8 mouse cellular contexts compared by ENCODE assay signal in genomic region chr7:90457517-90457916, GRCm38 (mm10). TPM values are rescaled to one million over a fixed set of nuclear protein-coding genes. Genes with fewer than 3 reads are reported as not detected.
DNase-seq lines count a peak whose midpoint lies in the region; ATAC-seq lines count a peak whose summit lies in the region.

No protein-coding gene starts in this region.

- H3K4me1 ChIP-seq in embryonic facial prominence, embryonic 15.5 days = peaks cover 13% of the 10 kb centered on the region; the same call in 1 of the 2 replicates

- no peaks in the 10 kb centered on the region for H3K9me3 ChIP-seq in embryonic facial prominence, embryonic 15.5 days (replicated peaks)

- peaks cover 10% of the 10 kb centered on the region; the same call in 1 of the 2 replicates for H3K36me3 ChIP-seq in embryonic facial prominence, embryonic 15.5 days

- H3K4me2 ChIP-seq in embryonic facial prominence, embryonic 15.5 days (replicated peaks) = peak overlapping the region; percentile 59

- peak overlapping the region; percentile 67 for H3K4me3 ChIP-seq in embryonic facial prominence, embryonic 15.5 days (replicated peaks)

- intact Hi-C loops in left cerebral cortex, postnatal 14 days (cut with DNase I) = no loop called here

- 0 out of 2 replicates have a peak, but pooled peaks have one; percentile 5 for ATAC-seq in cerebellum, adult (ENCODE audit: insufficient number of reproducible peaks, low FRiP score, low TSS enrichment)
- ATAC-seq in embryonic facial prominence, embryonic 15.5 days (ENCODE audit: insufficient number of reproducible peaks, low FRiP score, low TSS enrichment, low read depth) = peak; percentile 63; the same call in 1 of the 2 replicates
- peak; percentile 23 for ATAC-seq in inflammation-experienced regulatory T-cells, adult 6 months
- peak; percentile 19; the same call in 1 of the 2 replicates for ATAC-seq in megakaryocyte progenitor cell, adult 5-6 weeks (replicated peaks; ENCODE audit: poor library complexity)

- 2% methylated on average over 10 of the region's 10 CpGs for whole genome bisulfite sequencing in embryonic facial prominence, embryonic 15.5 days

- H3K27ac ChIP-seq in embryonic facial prominence, embryonic 15.5 days (replicated peaks) = peak overlapping the region; percentile 95

- no peak for DNase-seq in cerebellum, adult 9-11 months
- DNase-seq in CD4-positive, CD25-positive, alpha-beta regulatory T cell, adult 2 months (ENCODE audit: low read depth, low spot score) = peak; percentile 31
- no peak for DNase-seq in left cerebral cortex, postnatal 14 days (ENCODE audit: low spot score in 2 of 2)
- no peak for DNase-seq in urinary bladder, postnatal 14 days (ENCODE audit: low spot score)

- no peaks in the 10 kb centered on the region for H3K27me3 ChIP-seq in embryonic facial prominence, embryonic 15.5 days

- H3K9ac ChIP-seq in embryonic facial prominence, embryonic 15.5 days = peak overlapping the region; percentile 57

RNA-seq across cellular contexts. Expression of gene Tmem126a, which starts 0.5 kb away (rescaled TPM):
- 84.9 and 87.6 TPM in 2 replicates for polyA plus RNA-seq in embryonic facial prominence, embryonic 15.5 days (2015; fragmentation: Nextera tagmentation; extraction: Ambion mirVana)
- 100 to 1,000 TPM in 1 of 3 experiments, 10 to 100 TPM in 2; 72.3 to 107 (median 85.5) TPM for polyA plus RNA-seq in inflammation-experienced regulatory T-cells, adult 6 months (2017; shearing (Covaris generic))
- total RNA-seq in megakaryocyte progenitor cell, adult 5-6 weeks (2015) = 68.0 and 68.4 TPM in 2 replicates
- 28.2 and 42.1 TPM in 2 replicates for total RNA-seq in megakaryocyte progenitor cell, adult 5-6 weeks (2017)
- total RNA-seq in left cerebral cortex, postnatal 14 days (2021) = 10 to 100 TPM; 39.8 to 44.5 TPM

RNA-seq across cellular contexts. Expression of gene Crebzf, which starts 15.0 kb away (rescaled TPM):
- polyA plus RNA-seq in embryonic facial prominence, embryonic 15.5 days (2015; fragmentation: Nextera tagmentation; extraction: Ambion mirVana) = 36.4 and 38.9 TPM in 2 replicates
- polyA plus RNA-seq in inflammation-experienced regulatory T-cells, adult 6 months (2017; shearing (Covaris generic)) = 10 to 100 TPM; 18.3 to 28.5 (median 27.7) TPM
- total RNA-seq in megakaryocyte progenitor cell, adult 5-6 weeks (2015) = 104 and 106 TPM in 2 replicates
- total RNA-seq in megakaryocyte progenitor cell, adult 5-6 weeks (2017) = 55.0 and 76.4 TPM in 2 replicates
- total RNA-seq in left cerebral cortex, postnatal 14 days (2021) = 10 to 100 TPM; 71.4 to 83.7 TPM

RNA-seq across cellular contexts. Expression of gene Tmem126b, which starts 18.3 kb away (rescaled TPM):
- 32.8 and 36.9 TPM in 2 replicates for polyA plus RNA-seq in embryonic facial prominence, embryonic 15.5 days (2015; fragmentation: Nextera tagmentation; extraction: Ambion mirVana)
- polyA plus RNA-seq in inflammation-experienced regulatory T-cells, adult 6 months (2017; shearing (Covaris generic)) = 10 to 100 TPM; 35.1 to 38.8 (median 35.9) TPM
- total RNA-seq in megakaryocyte progenitor cell, adult 5-6 weeks (2015) = 9.3 and 12.1 TPM in 2 replicates
- 11.3 and 12.8 TPM in 2 replicates for total RNA-seq in megakaryocyte progenitor cell, adult 5-6 weeks (2017)
- total RNA-seq in left cerebral cortex, postnatal 14 days (2021) = 10 to 100 TPM; 19.5 to 20.7 TPM

RNA-seq across cellular contexts. Expression of gene Dlg2, which starts 19.0 kb away (rescaled TPM):
- 6.1 and 7.2 TPM in 2 replicates for polyA plus RNA-seq in embryonic facial prominence, embryonic 15.5 days (2015; fragmentation: Nextera tagmentation; extraction: Ambion mirVana)
- 1 to 10 TPM in 2 of 3 experiments, under 1 TPM in 1; 0.83 to 3.5 (median 1.1) TPM for polyA plus RNA-seq in inflammation-experienced regulatory T-cells, adult 6 months (2017; shearing (Covaris generic))
- 0.54 and 1.1 TPM in 2 replicates for total RNA-seq in megakaryocyte progenitor cell, adult 5-6 weeks (2015)
- 0.25 and 2.1 TPM in 2 replicates for total RNA-seq in megakaryocyte progenitor cell, adult 5-6 weeks (2017)
- total RNA-seq in left cerebral cortex, postnatal 14 days (2021) = 100 to 1,000 TPM; 394 to 431 TPM

RNA-seq across cellular contexts. Expression of gene Ccdc89, which starts 31.1 kb away (rescaled TPM):
- 2.0 and 3.5 TPM in 2 replicates for polyA plus RNA-seq in embryonic facial prominence, embryonic 15.5 days (2015; fragmentation: Nextera tagmentation; extraction: Ambion mirVana)
- polyA plus RNA-seq in inflammation-experienced regulatory T-cells, adult 6 months (2017; shearing (Covaris generic)) = not detected
- not detected in 2 replicates for total RNA-seq in megakaryocyte progenitor cell, adult 5-6 weeks (2015)
- 0.54 and 0.58 TPM in 2 replicates for total RNA-seq in megakaryocyte progenitor cell, adult 5-6 weeks (2017)
- total RNA-seq in left cerebral cortex, postnatal 14 days (2021) = under 1 TPM; 0.22 to 0.42 TPM

Comparison
In these comparisons a context has a peak if more than half of its experiments do, and no peak if none do; other contexts are left out.
1. ATAC-seq: peak in every context shown above with its lines; median percentile 63 in embryonic facial prominence, embryonic 15.5 days; 23 in inflammation-experienced regulatory T-cells, adult 6 months; 19 in megakaryocyte progenitor cell, adult 5-6 weeks; 5 in cerebellum, adult.